Mouse (Mus musculus) hindbrain, embryonic 13.5 days (tissue): ENCODE measurements around the gene Marc2. TPM values are rescaled to one million over a fixed set of nuclear protein-coding genes. Genes with fewer than 3 reads are reported as not detected.

Source experiments
- ATAC-seq: fragments of 200-750 bp; cut with Nextera tagmentation; 2 replicates; pipeline ENCODE4 v1.8.0; 2017; ENCODE audit warnings: moderate TSS enrichment; ENCODE audit not compliant: low FRiP score
- H3K27ac ChIP-seq: fragments of 300-500 bp; sonication (generic); 2 replicates; pipeline ENCODE4 v1.5.1; 2015; ENCODE audit warnings: inconsistent platforms, mild to moderate bottlenecking, moderate library complexity
- H3K27me3 ChIP-seq: fragments of 300-500 bp; sonication (generic); 2 replicates; pipeline ENCODE4 v1.6.1; 2015; ENCODE audit warnings: mild to moderate bottlenecking, inconsistent platforms
- H3K36me3 ChIP-seq: fragments of 300-500 bp; sonication (generic); 2 replicates; pipeline ENCODE4 v1.6.1; 2015; ENCODE audit warnings: mild to moderate bottlenecking, inconsistent platforms
- H3K4me1 ChIP-seq: fragments of 300-500 bp; sonication (generic); replicated peaks from 2 replicates; pipeline ENCODE4 v1.6.1; 2015; ENCODE audit warnings: inconsistent platforms
- H3K4me2 ChIP-seq: fragments of 300-500 bp; sonication (generic); 2 replicates; pipeline ENCODE4 v1.6.1; 2015; ENCODE audit warnings: inconsistent platforms, mild to moderate bottlenecking, moderate library complexity
- H3K4me3 ChIP-seq: fragments of 300-500 bp; sonication (generic); 2 replicates; pipeline ENCODE4 v1.5.1; 2015; ENCODE audit warnings: mild to moderate bottlenecking, inconsistent platforms
- H3K9ac ChIP-seq: fragments of 300-500 bp; sonication (generic); 2 replicates; pipeline ENCODE4 v1.6.1; 2015; ENCODE audit warnings: mild to moderate bottlenecking, inconsistent platforms
- H3K9me3 ChIP-seq: fragments of 300-500 bp; sonication (generic); 2 replicates; pipeline ENCODE4 v1.6.1; 2016; ENCODE audit warnings: inconsistent platforms
- WGBS: fragments of 180-500 bp; shearing (Covaris S2); methylation state at CpG from one replicate; pipeline ENCODE4 v1.1.7; 2015; 5-methylcytosine and 5-hydroxymethylcytosine counted together
- polyA plus RNA-seq: library from polyadenylated mRNA; unstranded; fragments of >200 nt; fragmentation: Nextera tagmentation; extraction: Ambion mirVana; gene quantifications from 2 replicates; pipeline ENCODE4 v1.2.1, GENCODE M21; 2015

Gene Marc2
- polyA plus RNA-seq, 1 experiment from 2014 or later, result 119 TPM

- 0 out of 2 replicates have a peak overlapping the region, but pooled peaks have one; percentile 19 for H3K9ac ChIP-seq
- H3K4me3 ChIP-seq, result no peak overlapping the region
- WGBS, result 23% methylated on average over 27 of the region's 27 CpGs
- no peaks in the 10 kb centered on the region for H3K36me3 ChIP-seq
- no peak for ATAC-seq
- H3K4me1 ChIP-seq, result no peaks in the 10 kb centered on the region; the same call in 1 of the 2 replicates
- H3K27me3 ChIP-seq, result 0 out of 2 replicates have a peak, but pooled peaks cover 7% of the 10 kb centered on the region
- no peaks in the 10 kb centered on the region for H3K9me3 ChIP-seq
- H3K27ac ChIP-seq, result no peak overlapping the region
- H3K4me2 ChIP-seq, result peak overlapping the region; percentile 13; the same call in 1 of the 2 replicates
Measured at GRCm38 (mm10) chr1:184793163-184793876, 52.9 kb downstream of the Marc2 start.

GRCm38 (mm10) chr1:184791109-184791508 lies 55.1 kb downstream of the Marc2 start:
- WGBS, result 12% methylated on average over 2 of the region's 2 CpGs
- no peak for ATAC-seq
- H3K9ac ChIP-seq, result no peak overlapping the region
- no peaks in the 10 kb centered on the region for H3K9me3 ChIP-seq
- H3K4me1 ChIP-seq, result no peaks in the 10 kb centered on the region; the same call in 1 of the 2 replicates
- H3K4me2 ChIP-seq, result no peak overlapping the region
- H3K27me3 ChIP-seq, result 0 out of 2 replicates have a peak, but pooled peaks cover 7% of the 10 kb centered on the region
- H3K27ac ChIP-seq, result no peak overlapping the region
- no peak overlapping the region for H3K4me3 ChIP-seq
- H3K36me3 ChIP-seq, result no peaks in the 10 kb centered on the region

GRCm38 (mm10) chr1:184786376-184787151 lies 59.7 kb downstream of the Marc2 start:
- H3K9ac ChIP-seq, result no peak overlapping the region
- H3K4me1 ChIP-seq, result no peaks in the 10 kb centered on the region
- H3K27me3 ChIP-seq, result no peaks in the 10 kb centered on the region
- no peak overlapping the region for H3K4me3 ChIP-seq
- no peak for ATAC-seq
- no peak overlapping the region for H3K27ac ChIP-seq
- 72% methylated on average over 13 of the region's 13 CpGs for WGBS
- no peaks in the 10 kb centered on the region for H3K36me3 ChIP-seq
- no peaks in the 10 kb centered on the region for H3K9me3 ChIP-seq
- no peak overlapping the region for H3K4me2 ChIP-seq

- H3K27ac ChIP-seq, result no peak overlapping the region
- no peaks in the 10 kb centered on the region for H3K36me3 ChIP-seq
- H3K4me3 ChIP-seq, result no peak overlapping the region
- no peaks in the 10 kb centered on the region for H3K4me1 ChIP-seq
- no peaks in the 10 kb centered on the region for H3K9me3 ChIP-seq
- no peak for ATAC-seq
- H3K9ac ChIP-seq, result no peak overlapping the region
- WGBS, result 76% methylated on average over 4 of the region's 4 CpGs
- no peak overlapping the region for H3K4me2 ChIP-seq
- H3K27me3 ChIP-seq, result no peaks in the 10 kb centered on the region
Measured at GRCm38 (mm10) chr1:184783641-184784040, 62.6 kb downstream of the Marc2 start.

- Histone ChIP-seq H3K9me3 (no peaks in the 10 kb centered on the region), H3K4me2 (no peak overlapping the region), H3K9ac (no peak overlapping the region), H3K27ac (no peak overlapping the region), H3K27me3 (no peaks in the 10 kb centered on the region), H3K4me1 (no peaks in the 10 kb centered on the region), H3K4me3 (no peak overlapping the region), H3K36me3 (no peaks in the 10 kb centered on the region)
- no peak for ATAC-seq
- 79% methylated on average over 14 of the region's 14 CpGs for WGBS
Measured at GRCm38 (mm10) chr1:184782161-184782513, 64.1 kb downstream of the Marc2 start.

GRCm38 (mm10) chr1:184781286-184782160 lies 64.7 kb downstream of the Marc2 start:
- no peaks in the 10 kb centered on the region for H3K9me3 ChIP-seq
- no peak for ATAC-seq
- no peak overlapping the region for H3K9ac ChIP-seq
- no peak overlapping the region for H3K4me3 ChIP-seq
- no peaks in the 10 kb centered on the region for H3K36me3 ChIP-seq
- H3K4me2 ChIP-seq, result no peak overlapping the region
- H3K4me1 ChIP-seq, result no peaks in the 10 kb centered on the region
- H3K27me3 ChIP-seq, result no peaks in the 10 kb centered on the region
- no peak overlapping the region for H3K27ac ChIP-seq
- WGBS, result 85% methylated on average over 10 of the region's 10 CpGs

- no peaks in the 10 kb centered on the region for H3K36me3 ChIP-seq
- WGBS, result 88% methylated on average over 6 of the region's 6 CpGs
- H3K4me1 ChIP-seq, result no peaks in the 10 kb centered on the region
- no peak overlapping the region for H3K4me2 ChIP-seq
- H3K27ac ChIP-seq, result no peak overlapping the region
- H3K9me3 ChIP-seq, result no peaks in the 10 kb centered on the region
- H3K27me3 ChIP-seq, result no peaks in the 10 kb centered on the region
- H3K4me3 ChIP-seq, result no peak overlapping the region
- no peak for ATAC-seq
- H3K9ac ChIP-seq, result no peak overlapping the region
Measured at GRCm38 (mm10) chr1:184778157-184778556, 68.1 kb downstream of the Marc2 start.

- Histone ChIP-seq H3K4me1 (no peaks in the 10 kb centered on the region), H3K9ac (no peak overlapping the region), H3K4me3 (no peak overlapping the region), H3K27me3 (no peaks in the 10 kb centered on the region), H3K9me3 (no peaks in the 10 kb centered on the region), H3K4me2 (no peak overlapping the region), H3K36me3 (no peaks in the 10 kb centered on the region), H3K27ac (no peak overlapping the region)
- ATAC-seq, result no peak
- 35% methylated on average over 22 of the region's 22 CpGs for WGBS
Measured at GRCm38 (mm10) chr1:184777061-184777795, 69.0 kb downstream of the Marc2 start.

- 67% methylated on average over 9 of the region's 9 CpGs for WGBS
- no peak for ATAC-seq
- no peak overlapping the region for H3K9ac ChIP-seq
- no peaks in the 10 kb centered on the region for H3K36me3 ChIP-seq
- H3K4me2 ChIP-seq, result no peak overlapping the region
- no peak overlapping the region for H3K4me3 ChIP-seq
- no peak overlapping the region for H3K27ac ChIP-seq
- H3K9me3 ChIP-seq, result no peaks in the 10 kb centered on the region
- H3K27me3 ChIP-seq, result 0 out of 2 replicates have a peak, but pooled peaks cover 7% of the 10 kb centered on the region
- 0 out of 2 replicates have a peak, but pooled peaks cover 4% of the 10 kb centered on the region for H3K4me1 ChIP-seq
Measured at GRCm38 (mm10) chr1:184775289-184775688, 71.0 kb downstream of the Marc2 start.

GRCm38 (mm10) chr1:184771891-184772249 lies 74.4 kb downstream of the Marc2 start:
- peak overlapping the region; percentile 23; the same call in 1 of the 2 replicates for H3K4me2 ChIP-seq
- 16% methylated on average over 9 of the region's 9 CpGs for WGBS
- H3K4me3 ChIP-seq, result no peak overlapping the region
- no peak for ATAC-seq
- H3K9ac ChIP-seq, result no peak overlapping the region
- 0 out of 2 replicates have a peak, but pooled peaks cover 7% of the 10 kb centered on the region for H3K27me3 ChIP-seq
- H3K36me3 ChIP-seq, result no peaks in the 10 kb centered on the region
- H3K4me1 ChIP-seq, result 0 out of 2 replicates have a peak, but pooled peaks cover 4% of the 10 kb centered on the region
- H3K9me3 ChIP-seq, result no peaks in the 10 kb centered on the region
- H3K27ac ChIP-seq, result no peak overlapping the region

GRCm38 (mm10) chr1:184771202-184771890 lies 74.9 kb downstream of the Marc2 start:
- H3K27ac ChIP-seq, result no peak overlapping the region
- no peak for ATAC-seq
- 32% methylated on average over 18 of the region's 18 CpGs for WGBS
- 0 out of 2 replicates have a peak overlapping the region, but pooled peaks have one; percentile 10 for H3K4me2 ChIP-seq
- H3K9ac ChIP-seq, result no peak overlapping the region
- no peaks in the 10 kb centered on the region for H3K9me3 ChIP-seq
- no peaks in the 10 kb centered on the region for H3K36me3 ChIP-seq
- H3K4me1 ChIP-seq, result 0 out of 2 replicates have a peak, but pooled peaks cover 4% of the 10 kb centered on the region
- 0 out of 2 replicates have a peak, but pooled peaks cover 7% of the 10 kb centered on the region for H3K27me3 ChIP-seq
- H3K4me3 ChIP-seq, result no peak overlapping the region
